Mouse (Mus musculus) lung, postnatal 0 days (tissue): ENCODE data around the gene Usp36.

Experiments
- CTCF ChIP-seq: IDR thresholded peaks from 2 replicates; pipeline ENCODE4 v1.5.1; 2016; ENCODE audit warnings: antibody characterized with exemption, mild to moderate bottlenecking
- EP300 ChIP-seq: IDR thresholded peaks from 2 replicates; pipeline ENCODE4 v1.6.1; 2016; ENCODE audit warnings: antibody characterized with exemption, mild to moderate bottlenecking, control low read depth

DNA sequence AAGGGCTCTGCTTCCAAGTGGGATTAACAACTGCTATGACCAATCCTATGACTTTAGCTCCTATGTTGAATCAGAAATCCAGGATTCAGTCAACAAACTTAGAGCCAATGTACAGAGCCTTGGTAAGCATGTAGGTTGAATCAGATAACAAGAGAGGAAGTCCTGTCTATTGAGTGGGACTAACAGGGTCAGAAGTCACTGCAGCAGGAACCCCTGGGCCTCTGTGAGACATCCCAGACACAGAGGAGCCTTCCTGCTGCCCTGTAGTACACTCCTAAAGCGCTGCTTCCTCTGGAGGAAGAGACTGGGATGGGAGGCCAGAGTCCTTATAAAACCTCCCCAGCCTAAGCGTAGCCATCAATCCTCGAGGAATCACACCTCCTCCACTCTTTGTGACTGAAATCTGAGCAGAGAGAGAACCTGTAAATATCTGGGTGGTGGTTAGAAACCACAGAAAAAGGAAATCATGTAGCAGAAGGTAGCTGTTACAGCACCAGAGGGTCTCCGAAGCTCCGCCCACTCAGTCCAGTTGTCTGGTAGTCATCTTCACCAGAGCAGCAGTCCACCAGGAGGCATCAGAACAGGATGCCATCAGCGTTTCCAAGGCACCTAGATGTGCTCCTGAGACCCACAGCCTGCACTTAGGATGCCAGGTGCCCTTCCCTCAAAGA is 53.4 kb downstream of the Usp36 start:
- peak; percentile 57 for TF ChIP-seq EP300
- peak; percentile 31 for TF ChIP-seq CTCF
